In genomic region chr11:35667428-35667827, GRCm38 (mm10) we compare ENCODE assay signal across 9 mouse cellular contexts.
DNase-seq lines count a peak whose midpoint lies in the region; ATAC-seq and TF ChIP-seq lines count a peak whose summit lies in the region.
"Had no signal": no experiment of that assay in that cellular context is flagged by ENCODE, and none has a peak within 500 bp of the region (broad histone marks: within the 10 kb centered on the region; RNA-seq: fewer than 3 reads in every experiment).

No protein-coding gene starts in this region.

- 53% methylated on average over 3 of the region's 3 CpGs for WGBS in midbrain, postnatal 0 days
- WGBS in midbrain, embryonic 15.5 days: 44% methylated on average over 3 of the region's 3 CpGs
- 74% methylated on average over 3 of the region's 3 CpGs for WGBS in intestine, embryonic 15.5 days

- no peaks in the 10 kb centered on the region for H3K36me3 ChIP-seq in midbrain, postnatal 0 days (ENCODE audit: insufficient read depth, low read length)
- no peaks in the 10 kb centered on the region for H3K36me3 ChIP-seq in midbrain, embryonic 15.5 days (replicated peaks)
- no peaks in the 10 kb centered on the region for H3K36me3 ChIP-seq in intestine, embryonic 15.5 days
- H3K36me3 ChIP-seq: lung, embryonic 15.5 days had no signal

- H3K9me3 ChIP-seq in midbrain, postnatal 0 days (ENCODE audit: low read length): no peaks in the 10 kb centered on the region
- no peaks in the 10 kb centered on the region for H3K9me3 ChIP-seq in midbrain, embryonic 15.5 days
- no peaks in the 10 kb centered on the region for H3K9me3 ChIP-seq in intestine, embryonic 15.5 days
- H3K9me3 ChIP-seq: lung, embryonic 15.5 days had no signal

- H3K27me3 ChIP-seq in midbrain, postnatal 0 days (ENCODE audit: insufficient read depth, low read length): 0 out of 2 replicates have a peak, but pooled peaks cover 4% of the 10 kb centered on the region
- peaks cover 15% of the 10 kb centered on the region for H3K27me3 ChIP-seq in midbrain, embryonic 15.5 days (replicated peaks)
- H3K27me3 ChIP-seq in intestine, embryonic 15.5 days (replicated peaks): no peaks in the 10 kb centered on the region
- H3K27me3 ChIP-seq: lung, embryonic 15.5 days had no signal

- H3K4me2 ChIP-seq in midbrain, postnatal 0 days (ENCODE audit: low read depth, low read length, poor library complexity, severe bottlenecking): no peak overlapping the region
- no peak overlapping the region for H3K4me2 ChIP-seq in midbrain, embryonic 15.5 days
- H3K4me2 ChIP-seq in intestine, embryonic 15.5 days (replicated peaks): no peak overlapping the region
- H3K4me2 ChIP-seq: lung, embryonic 15.5 days had no signal

- no peak overlapping the region for H3K4me3 ChIP-seq in midbrain, postnatal 0 days (ENCODE audit: low read depth, low read length)
- H3K4me3 ChIP-seq in midbrain, embryonic 15.5 days: no peak overlapping the region
- no peak overlapping the region for H3K4me3 ChIP-seq in intestine, embryonic 15.5 days (replicated peaks)
- H3K4me3 ChIP-seq: lung, embryonic 15.5 days had no signal

- DNase-seq in cerebellum, adult 11 months: peak; percentile 18
- no peak for DNase-seq in cerebellum, adult 8-10 months
- no peak for DNase-seq in midbrain, postnatal 0 days (ENCODE audit: low spot score)
- peak; percentile 50 for DNase-seq in testis, postnatal 10 days (ENCODE audit: low spot score)
- no peak for DNase-seq in spleen, adult 12 weeks (ENCODE audit: low spot score)
- DNase-seq in layer of hippocampus, adult 18-20 months (ENCODE audit: low spot score in 2 of 2): no peak

- no peak overlapping the region for H3K27ac ChIP-seq in midbrain, postnatal 0 days (ENCODE audit: low read depth, low read length)
- H3K27ac ChIP-seq in midbrain, embryonic 15.5 days: no peak overlapping the region
- no peak overlapping the region for H3K27ac ChIP-seq in intestine, embryonic 15.5 days
- H3K27ac ChIP-seq: lung, embryonic 15.5 days had no signal

- peak; percentile 72 for TF ChIP-seq CTCF in midbrain, postnatal 0 days (IDR thresholded peaks at IDR 0.05)

- ATAC-seq in midbrain, postnatal 0 days (ENCODE audit: low FRiP score): no peak
- no peak for ATAC-seq in midbrain, embryonic 15.5 days (replicated peaks)
- peak; percentile 48 for ATAC-seq in intestine, embryonic 15.5 days

- no peaks in the 10 kb centered on the region for H3K4me1 ChIP-seq in midbrain, postnatal 0 days (ENCODE audit: insufficient read depth, low read length)
- peaks cover 13% of the 10 kb centered on the region for H3K4me1 ChIP-seq in midbrain, embryonic 15.5 days
- H3K4me1 ChIP-seq in intestine, embryonic 15.5 days (replicated peaks): no peaks in the 10 kb centered on the region
- H3K4me1 ChIP-seq: lung, embryonic 15.5 days had no signal

- H3K9ac ChIP-seq in midbrain, postnatal 0 days (replicated peaks; ENCODE audit: low read length, poor library complexity, severe bottlenecking): no peak overlapping the region
- H3K9ac ChIP-seq in midbrain, embryonic 15.5 days: no peak overlapping the region
- no peak overlapping the region for H3K9ac ChIP-seq in intestine, embryonic 15.5 days
- H3K9ac ChIP-seq: lung, embryonic 15.5 days had no signal

Comparison
In these comparisons a context has a peak if more than half of its experiments do, and no peak if none do; other contexts are left out.
1. DNase-seq: peak in cerebellum, adult 11 months (single experiment) and testis, postnatal 10 days (single experiment); none in cerebellum, adult 8-10 months (single experiment), midbrain, postnatal 0 days (single experiment), spleen, adult 12 weeks (single experiment) and layer of hippocampus, adult 18-20 months (0 of 2).